Mouse (Mus musculus) stomach, embryonic 14.5 days (tissue): ENCODE results near the gene Washc1. TPM values are rescaled to one million over a fixed set of nuclear protein-coding genes. Genes with fewer than 3 reads are reported as not detected.
"Not testable (repeated sequence)": the region's sequence is repeated elsewhere in the genome, so short reads cannot be mapped to it uniquely, and the experiment has no call there.

Experiments used
- ATAC-seq: fragments of 200-750 bp; cut with Nextera tagmentation; 2 replicates; pipeline ENCODE4 v1.8.0; 2017; ENCODE audit warnings: low read depth, moderate TSS enrichment; ENCODE audit not compliant: insufficient number of reproducible peaks, insufficient read depth, low FRiP score
- H3K27ac ChIP-seq: fragments of 300-500 bp; sonication (generic); 2 replicates; pipeline ENCODE4 v1.5.1; 2014; ENCODE audit warnings: mild to moderate bottlenecking, low read length, moderate library complexity, mixed read lengths
- H3K27me3 ChIP-seq: fragments of 300-500 bp; sonication (generic); 2 replicates; pipeline ENCODE4 v1.6.1; 2014; ENCODE audit warnings: low read length, control low read depth, mixed read lengths; ENCODE audit not compliant: control insufficient read depth, insufficient read depth
- H3K36me3 ChIP-seq: fragments of 300-500 bp; sonication (generic); 2 replicates; pipeline ENCODE4 v1.6.1; 2014; ENCODE audit warnings: mild to moderate bottlenecking, control low read depth, low read length, moderate library complexity, mixed read lengths; ENCODE audit not compliant: control insufficient read depth, insufficient read depth
- H3K4me1 ChIP-seq: fragments of 300-500 bp; sonication (generic); 2 replicates; pipeline ENCODE4 v1.6.1; 2014; ENCODE audit warnings: low read length, control low read depth, mixed read lengths; ENCODE audit not compliant: control insufficient read depth, insufficient read depth
- H3K4me2 ChIP-seq: fragments of 300-500 bp; sonication (generic); replicated peaks from 2 replicates; pipeline ENCODE4 v1.6.1; 2014; ENCODE audit warnings: low read depth, low read length, control low read depth
- H3K4me3 ChIP-seq: fragments of 300-500 bp; sonication (generic); 2 replicates; pipeline ENCODE4 v1.5.1; 2014; ENCODE audit warnings: low read depth, low read length, control low read depth
- H3K9ac ChIP-seq: fragments of 300-500 bp; sonication (generic); replicated peaks from 2 replicates; pipeline ENCODE4 v1.6.1; 2014; ENCODE audit warnings: low read depth, mild to moderate bottlenecking, control low read depth, low read length, moderate library complexity, mixed read lengths
- H3K9me3 ChIP-seq: fragments of 300-500 bp; sonication (generic); 2 replicates; pipeline ENCODE4 v1.6.1; 2016; ENCODE audit warnings: low read depth, low read length, control low read depth; ENCODE audit not compliant: control insufficient read depth
- WGBS: fragments of 180-500 bp; shearing (Covaris S2); extraction: QIAGEN DNeasy Blood & Tissue Kit; methylation state at CpG from one replicate; pipeline ENCODE4 v1.1.7; 2014; 5-methylcytosine and 5-hydroxymethylcytosine counted together
- polyA plus RNA-seq: library from polyadenylated mRNA; unstranded; fragments of >200 nt; fragmentation: Nextera tagmentation; extraction: Ambion mirVana; gene quantifications from 2 replicates; pipeline ENCODE4 v1.2.1, GENCODE M21; 2014

Gene Washc1
- 38.0 and 38.2 TPM in 2 replicates for polyA plus RNA-seq

- Histone ChIP-seq H3K4me3 (peak within 1 kb of the TSS; percentile 65), H3K4me1 (peaks cover 12% of the 10 kb centered on the region), H3K36me3 (peaks cover 26% of the 10 kb centered on the region), H3K27me3 (no peaks in the 10 kb centered on the region), H3K4me2 (peak within 1 kb of the TSS; percentile 67), H3K9ac (peak within 1 kb of the TSS; percentile 67), H3K27ac (peak within 1 kb of the TSS; percentile 70; the same call in 1 of the 2 replicates), H3K9me3 (no peaks in the 10 kb centered on the region)
- peak; percentile 99 for ATAC-seq
- under 1% methylated on average over 41 of the region's 41 CpGs for WGBS
These were observed at the start of gene Washc1 for GRCm38 (mm10) chr17:66111402-66111959. Gene Washc1 (plus strand): TSS chr17:66111545.

- ATAC-seq: no peak
- H3K36me3 ChIP-seq: no peaks in the 10 kb centered on the region
- no peak overlapping the region for H3K27ac ChIP-seq
- no peaks in the 10 kb centered on the region for H3K4me1 ChIP-seq
- H3K9me3 ChIP-seq: no peaks in the 10 kb centered on the region
- no peaks in the 10 kb centered on the region for H3K27me3 ChIP-seq
- H3K4me2 ChIP-seq: no peak overlapping the region
- no peak overlapping the region for H3K4me3 ChIP-seq
- 82% methylated on average over 4 of the region's 4 CpGs for WGBS
- no peak overlapping the region for H3K9ac ChIP-seq
These were observed 46.2 kb upstream of the Washc1 start for GRCm38 (mm10) chr17:66065115-66065514.

- H3K4me3 ChIP-seq, H3K27me3 ChIP-seq, H3K4me2 ChIP-seq, H3K27ac ChIP-seq, H3K4me1 ChIP-seq, H3K36me3 ChIP-seq, ATAC-seq, H3K9me3 ChIP-seq, H3K9ac ChIP-seq: not testable (repeated sequence)
- 93% methylated on average over 2 of the region's 2 CpGs for WGBS
These were observed 42.3 kb upstream of the Washc1 start for GRCm38 (mm10) chr17:66069036-66069435.

- 90% methylated on average over 7 of the region's 7 CpGs for WGBS
- no peak overlapping the region for H3K4me3 ChIP-seq
- H3K27me3 ChIP-seq: no peaks in the 10 kb centered on the region
- no peak overlapping the region for H3K4me2 ChIP-seq
- H3K9me3 ChIP-seq: no peaks in the 10 kb centered on the region
- H3K36me3 ChIP-seq: no peaks in the 10 kb centered on the region
- no peak for ATAC-seq
- H3K27ac ChIP-seq: no peak overlapping the region
- H3K4me1 ChIP-seq: 0 out of 2 replicates have a peak, but pooled peaks cover 5% of the 10 kb centered on the region
- no peak overlapping the region for H3K9ac ChIP-seq
These were observed 37.4 kb upstream of the Washc1 start for GRCm38 (mm10) chr17:66073971-66074370.

GRCm38 (mm10) chr17:66075827-66076173 is 35.5 kb upstream of the Washc1 start:
- Histone ChIP-seq H3K27ac (no peak overlapping the region), H3K9ac (0 out of 2 replicates have a peak overlapping the region, but pooled peaks have one; percentile 63), H3K36me3 (peaks cover 15% of the 10 kb centered on the region), H3K4me2 (peak overlapping the region; percentile 59), H3K9me3 (no peaks in the 10 kb centered on the region), H3K27me3 (no peaks in the 10 kb centered on the region), H3K4me1 (0 out of 2 replicates have a peak, but pooled peaks cover 5% of the 10 kb centered on the region), H3K4me3 (peak overlapping the region; percentile 79)
- 7% methylated on average over 12 of the region's 12 CpGs for WGBS
- ATAC-seq: no peak

- Histone ChIP-seq H3K27ac (peak overlapping the region; percentile 81), H3K4me1 (0 out of 2 replicates have a peak, but pooled peaks cover 5% of the 10 kb centered on the region), H3K4me3 (peak overlapping the region; percentile 79), H3K9ac (peak overlapping the region; percentile 63), H3K36me3 (peaks cover 20% of the 10 kb centered on the region), H3K27me3 (no peaks in the 10 kb centered on the region), H3K9me3 (no peaks in the 10 kb centered on the region), H3K4me2 (peak overlapping the region; percentile 59)
- ATAC-seq: peak; percentile 85
- WGBS: under 1% methylated on average over 74 of the region's 95 CpGs
These were observed 35.0 kb upstream of the Washc1 start for GRCm38 (mm10) chr17:66076174-66076927.

- Histone ChIP-seq H3K4me3 (peak within 1 kb of the TSS; percentile 79), H3K27ac (peak within 1 kb of the TSS; percentile 81), H3K9me3 (no peaks in the 10 kb centered on the region), H3K9ac (peak within 1 kb of the TSS; percentile 71), H3K4me1 (0 out of 2 replicates have a peak, but pooled peaks cover 5% of the 10 kb centered on the region), H3K4me2 (peak within 1 kb of the TSS; percentile 71), H3K27me3 (no peaks in the 10 kb centered on the region), H3K36me3 (peaks cover 23% of the 10 kb centered on the region)
- ATAC-seq: peak; percentile 99
- under 1% methylated on average over 53 of the region's 53 CpGs for WGBS
These were observed 34.4 kb upstream of the Washc1 start, which contains the start of gene Ankrd12 for GRCm38 (mm10) chr17:66076934-66077333. Gene Ankrd12 (minus strand): TSS chr17:66077089.

GRCm38 (mm10) chr17:66077437-66077850 is 33.9 kb upstream of the Washc1 start:
- ATAC-seq: peak; percentile 66; the same call in 1 of the 2 replicates

More at GRCm38 (mm10) chr17:66077437-66077850, 33.9 kb upstream of the Washc1 start:
- peak overlapping the region; percentile 71 for H3K4me2 ChIP-seq
- H3K27ac ChIP-seq: peak overlapping the region; percentile 81; the same call in 1 of the 2 replicates
- peak overlapping the region; percentile 79 for H3K4me3 ChIP-seq
- peak overlapping the region; percentile 71 for H3K9ac ChIP-seq
- 0 out of 2 replicates have a peak, but pooled peaks cover 5% of the 10 kb centered on the region for H3K4me1 ChIP-seq
- no peaks in the 10 kb centered on the region for H3K27me3 ChIP-seq
- peaks cover 23% of the 10 kb centered on the region for H3K36me3 ChIP-seq
- under 1% methylated on average over 23 of the region's 23 CpGs for WGBS
- no peaks in the 10 kb centered on the region for H3K9me3 ChIP-seq
